Mouse (Mus musculus): ENCODE measurements around the gene Lamc2.

DNA sequence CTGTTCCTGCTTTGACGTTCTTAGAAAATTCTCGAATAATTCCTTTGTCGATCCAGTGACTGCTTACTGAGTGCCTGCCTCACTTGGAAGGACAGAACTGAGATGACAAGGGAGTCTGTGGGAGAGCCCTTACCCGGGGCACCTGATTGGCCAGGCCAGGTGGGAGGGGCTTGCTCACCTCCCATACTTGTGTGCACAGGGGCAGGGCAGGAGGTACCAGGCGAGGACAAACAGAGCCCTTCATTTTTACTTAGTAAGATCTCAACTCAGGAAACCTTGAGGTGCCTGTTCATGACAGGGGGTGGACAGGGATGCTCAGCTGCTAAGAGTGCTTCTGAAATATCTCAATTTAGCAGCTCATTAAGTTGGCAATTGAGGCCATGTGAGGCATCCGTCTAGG lies 110.3 kb downstream of the Lamc2 start:
- TF ChIP-seq CTCF (IDR thresholded peaks at IDR 0.05; ENCODE audit: borderline replicate concordance, insufficient read depth, low read depth, low read length) (no peak), POLR2A (IDR thresholded peaks at IDR 0.05; ENCODE audit: borderline replicate concordance, insufficient read depth, low read length) (no peak)
